Mouse (Mus musculus): ENCODE data around the gene Dlx6.

The Dlx6 gene

GRCm38 (mm10) chr6:6848541-6848940 lies 14.6 kb upstream of the Dlx6 start:
- Histone ChIP-seq H3K4me1 (replicated peaks; ENCODE audit: low read depth, low read length) (peaks cover 16% of the 10 kb centered on the region), H3K4me3 (replicated peaks; ENCODE audit: low read length) (no peak overlapping the region), H3K27me3 (ENCODE audit: insufficient read depth, low read length) (peaks cover 53% of the 10 kb centered on the region), H3K9me3 (ENCODE audit: low read length) (no peaks in the 10 kb centered on the region), H3K36me3 (ENCODE audit: insufficient read depth, low read length) (no peaks in the 10 kb centered on the region)
- no peak for TF ChIP-seq POU5F1 (IDR thresholded peaks at IDR 0.05; ENCODE audit: borderline replicate concordance, low read length)
- no peak for TF ChIP-seq CTCF (conservative IDR thresholded peaks at IDR 0.05; ENCODE audit: low read length)
- no peak for TF ChIP-seq NANOG (IDR thresholded peaks at IDR 0.05; ENCODE audit: borderline replicate concordance, low read length)

- Histone ChIP-seq H3K36me3 (ENCODE audit: insufficient read depth, low read length) (no peaks in the 10 kb centered on the region), H3K4me3 (replicated peaks; ENCODE audit: low read length) (no peak overlapping the region), H3K27me3 (ENCODE audit: insufficient read depth, low read length) (peaks cover 63% of the 10 kb centered on the region), H3K4me1 (replicated peaks; ENCODE audit: low read depth, low read length) (peaks cover 21% of the 10 kb centered on the region), H3K9me3 (ENCODE audit: low read length) (no peaks in the 10 kb centered on the region)
- TF ChIP-seq CTCF (conservative IDR thresholded peaks at IDR 0.05; ENCODE audit: low read length): no peak
- TF ChIP-seq NANOG (IDR thresholded peaks at IDR 0.05; ENCODE audit: borderline replicate concordance, low read length): no peak
- no peak for TF ChIP-seq POU5F1 (IDR thresholded peaks at IDR 0.05; ENCODE audit: borderline replicate concordance, low read length)
These were observed 13.4 kb upstream of the Dlx6 start for GRCm38 (mm10) chr6:6849744-6850143.

GRCm38 (mm10) chr6:6850324-6851060 lies 12.6 kb upstream of the Dlx6 start:
- H3K4me1 ChIP-seq (replicated peaks; ENCODE audit: low read depth, low read length): peaks cover 28% of the 10 kb centered on the region
- H3K9me3 ChIP-seq (ENCODE audit: low read length): no peaks in the 10 kb centered on the region
- H3K27me3 ChIP-seq (ENCODE audit: insufficient read depth, low read length): peaks cover 71% of the 10 kb centered on the region
- no peak for TF ChIP-seq NANOG (IDR thresholded peaks at IDR 0.05; ENCODE audit: borderline replicate concordance, low read length)
- TF ChIP-seq CTCF (conservative IDR thresholded peaks at IDR 0.05; ENCODE audit: low read length): no peak
- TF ChIP-seq POU5F1 (IDR thresholded peaks at IDR 0.05; ENCODE audit: borderline replicate concordance, low read length): no peak
- H3K36me3 ChIP-seq (ENCODE audit: insufficient read depth, low read length): no peaks in the 10 kb centered on the region
- no peak overlapping the region for H3K4me3 ChIP-seq (replicated peaks; ENCODE audit: low read length)

- Histone ChIP-seq H3K27me3 (ENCODE audit: insufficient read depth, low read length) (peaks cover 77% of the 10 kb centered on the region), H3K4me1 (replicated peaks; ENCODE audit: low read depth, low read length) (peaks cover 33% of the 10 kb centered on the region)
- no peak for TF ChIP-seq NANOG (IDR thresholded peaks at IDR 0.05; ENCODE audit: borderline replicate concordance, low read length)
- no peak for TF ChIP-seq POU5F1 (IDR thresholded peaks at IDR 0.05; ENCODE audit: borderline replicate concordance, low read length)
- no peak for TF ChIP-seq CTCF (conservative IDR thresholded peaks at IDR 0.05; ENCODE audit: low read length)
These were observed 12.0 kb upstream of the Dlx6 start for GRCm38 (mm10) chr6:6851166-6851565.

GRCm38 (mm10) chr6:6852944-6853343 lies 10.2 kb upstream of the Dlx6 start:
- no peaks in the 10 kb centered on the region for H3K9me3 ChIP-seq (ENCODE audit: low read length)
- H3K36me3 ChIP-seq (ENCODE audit: insufficient read depth, low read length): no peaks in the 10 kb centered on the region
- H3K27me3 ChIP-seq (ENCODE audit: insufficient read depth, low read length): peaks cover 84% of the 10 kb centered on the region
- H3K4me3 ChIP-seq (replicated peaks; ENCODE audit: low read length): no peak overlapping the region
- H3K4me1 ChIP-seq (replicated peaks; ENCODE audit: low read depth, low read length): peaks cover 44% of the 10 kb centered on the region
- TF ChIP-seq NANOG (IDR thresholded peaks at IDR 0.05; ENCODE audit: borderline replicate concordance, low read length): no peak
- TF ChIP-seq CTCF (conservative IDR thresholded peaks at IDR 0.05; ENCODE audit: low read length): no peak
- TF ChIP-seq POU5F1 (IDR thresholded peaks at IDR 0.05; ENCODE audit: borderline replicate concordance, low read length): no peak

More at GRCm38 (mm10) chr6:6851166-6851565, 12.0 kb upstream of the Dlx6 start:
- no peaks in the 10 kb centered on the region for H3K36me3 ChIP-seq (ENCODE audit: insufficient read depth, low read length)
- H3K4me3 ChIP-seq (replicated peaks; ENCODE audit: low read length): no peak overlapping the region
- H3K9me3 ChIP-seq (ENCODE audit: low read length): no peaks in the 10 kb centered on the region

GRCm38 (mm10) chr6:6854176-6854575 lies 9.0 kb upstream of the Dlx6 start:
- H3K4me3 ChIP-seq (replicated peaks; ENCODE audit: low read length): no peak overlapping the region
- TF ChIP-seq POU5F1 (IDR thresholded peaks at IDR 0.05; ENCODE audit: borderline replicate concordance, low read length): no peak
- TF ChIP-seq CTCF (conservative IDR thresholded peaks at IDR 0.05; ENCODE audit: low read length): no peak
- TF ChIP-seq NANOG (IDR thresholded peaks at IDR 0.05; ENCODE audit: borderline replicate concordance, low read length): no peak
- peaks cover 50% of the 10 kb centered on the region for H3K4me1 ChIP-seq (replicated peaks; ENCODE audit: low read depth, low read length)
- H3K9me3 ChIP-seq (ENCODE audit: low read length): no peaks in the 10 kb centered on the region
- H3K27me3 ChIP-seq (ENCODE audit: insufficient read depth, low read length): peaks cover 89% of the 10 kb centered on the region
- H3K36me3 ChIP-seq (ENCODE audit: insufficient read depth, low read length): no peaks in the 10 kb centered on the region

- Histone ChIP-seq H3K36me3 (ENCODE audit: insufficient read depth, low read length) (no peaks in the 10 kb centered on the region), H3K27me3 (ENCODE audit: insufficient read depth, low read length) (peaks cover 93% of the 10 kb centered on the region), H3K9me3 (ENCODE audit: low read length) (no peaks in the 10 kb centered on the region), H3K4me3 (replicated peaks; ENCODE audit: low read length) (no peak overlapping the region), H3K4me1 (replicated peaks; ENCODE audit: low read depth, low read length) (peaks cover 56% of the 10 kb centered on the region)
- TF ChIP-seq CTCF (conservative IDR thresholded peaks at IDR 0.05; ENCODE audit: low read length): no peak
- TF ChIP-seq POU5F1 (IDR thresholded peaks at IDR 0.05; ENCODE audit: borderline replicate concordance, low read length): no peak
- TF ChIP-seq NANOG (IDR thresholded peaks at IDR 0.05; ENCODE audit: borderline replicate concordance, low read length): no peak
These were observed 8.0 kb upstream of the Dlx6 start for GRCm38 (mm10) chr6:6854902-6855745.

GRCm38 (mm10) chr6:6855746-6856185 lies 7.4 kb upstream of the Dlx6 start:
- Histone ChIP-seq H3K27me3 (ENCODE audit: insufficient read depth, low read length) (peaks cover 93% of the 10 kb centered on the region), H3K4me1 (replicated peaks; ENCODE audit: low read depth, low read length) (peaks cover 56% of the 10 kb centered on the region), H3K36me3 (ENCODE audit: insufficient read depth, low read length) (no peaks in the 10 kb centered on the region), H3K9me3 (ENCODE audit: low read length) (no peaks in the 10 kb centered on the region), H3K4me3 (replicated peaks; ENCODE audit: low read length) (no peak overlapping the region)
- TF ChIP-seq NANOG (IDR thresholded peaks at IDR 0.05; ENCODE audit: borderline replicate concordance, low read length) (no peak), CTCF (conservative IDR thresholded peaks at IDR 0.05; ENCODE audit: low read length) (no peak), POU5F1 (IDR thresholded peaks at IDR 0.05; ENCODE audit: borderline replicate concordance, low read length) (no peak)

All from E14TG2a.4 (cell line).